Mouse (Mus musculus) ES-E14 (cell line): ENCODE data around the gene Tgfbr2.

Experiments
- CHD2 ChIP-seq: IDR thresholded peaks from 2 replicates; pipeline ENCODE4 v1.6.1; 2014; ENCODE audit warnings: mild to moderate bottlenecking, low read depth, low read length, inconsistent platforms
- HCFC1 ChIP-seq: IDR thresholded peaks from 2 replicates; pipeline ENCODE4 v1.6.1; 2012; ENCODE audit warnings: low read length, inconsistent platforms, borderline replicate concordance; ENCODE audit not compliant: insufficient read depth
- MAFK ChIP-seq: IDR thresholded peaks from 2 replicates; pipeline ENCODE4 v1.6.1; 2014; ENCODE audit warnings: mild to moderate bottlenecking, low read depth, low read length, inconsistent platforms; ENCODE audit not compliant: insufficient read depth
- ZC3H11A ChIP-seq: IDR thresholded peaks from 2 replicates; pipeline ENCODE4 v1.6.1; 2012; ENCODE audit warnings: low read depth, mild to moderate bottlenecking, inconsistent platforms, low read length, borderline replicate concordance
- ZNF384 ChIP-seq: IDR thresholded peaks from 2 replicates; pipeline ENCODE4 v1.6.1; 2012; ENCODE audit warnings: low read depth, low read length, inconsistent platforms

DNA sequence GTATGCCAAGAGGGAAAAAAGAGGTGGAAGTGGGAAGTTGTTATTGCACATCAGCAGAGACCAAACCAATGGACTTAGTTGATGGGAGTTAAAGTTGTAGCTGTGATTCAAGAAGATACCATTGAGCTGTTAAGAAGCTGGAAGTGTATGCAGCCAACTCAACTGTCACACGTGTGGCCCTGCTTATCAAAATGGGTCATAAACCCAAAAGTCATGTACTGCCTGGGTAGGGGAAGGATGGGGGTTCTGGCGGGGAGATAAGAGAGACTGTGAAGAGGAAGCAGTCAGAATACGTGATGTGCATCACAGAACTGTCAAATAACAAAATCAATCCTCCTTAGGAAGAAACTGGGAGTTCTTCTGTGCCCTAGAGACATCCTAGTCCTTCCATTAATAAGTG lies 15.1 kb downstream of the Tgfbr2 start:
- TF ChIP-seq ZC3H11A (no peak), MAFK (no peak), HCFC1 (no peak), CHD2 (no peak), ZNF384 (no peak)
